Mouse (Mus musculus) embryonic facial prominence, embryonic 11.5 days (tissue): ENCODE data around the gene Nos1ap. TPM values are rescaled to one million over a fixed set of nuclear protein-coding genes. Genes with fewer than 3 reads are reported as not detected.

Experiments used
- ATAC-seq: fragments of 200-750 bp; cut with Nextera tagmentation; replicated peaks from 2 replicates; pipeline ENCODE4 v1.8.0; 2017; ENCODE audit warnings: low read depth; ENCODE audit not compliant: insufficient number of reproducible peaks, low FRiP score, low TSS enrichment
- DNase-seq: peaks from one replicate; pipeline ENCODE4 v3.0.0-alpha.2; 2015; ENCODE audit warnings: low spot score
- H3K27ac ChIP-seq: fragments of 300-500 bp; sonication (generic); replicated peaks from 2 replicates; pipeline ENCODE4 v1.5.1; 2014; ENCODE audit warnings: mild to moderate bottlenecking, low read depth, low read length, control low read depth
- H3K27me3 ChIP-seq: fragments of 300-500 bp; sonication (generic); 2 replicates; pipeline ENCODE4 v1.6.1; 2014; ENCODE audit warnings: mild to moderate bottlenecking, low read length, moderate library complexity, mixed read lengths; ENCODE audit not compliant: control insufficient read depth, insufficient read depth
- H3K36me3 ChIP-seq: fragments of 300-500 bp; sonication (generic); replicated peaks from 2 replicates; pipeline ENCODE4 v1.6.1; 2014; ENCODE audit warnings: low read depth, mild to moderate bottlenecking, low read length, moderate library complexity, mixed read lengths; ENCODE audit not compliant: control insufficient read depth, insufficient read depth
- H3K4me1 ChIP-seq: fragments of 300-500 bp; sonication (generic); 2 replicates; pipeline ENCODE4 v1.6.1; 2014; ENCODE audit warnings: low read length, mixed read lengths; ENCODE audit not compliant: control insufficient read depth, insufficient read depth
- H3K4me2 ChIP-seq: fragments of 300-500 bp; sonication (generic); 2 replicates; pipeline ENCODE4 v1.6.1; 2014; ENCODE audit warnings: low read depth, mild to moderate bottlenecking, control low read depth, low read length, moderate library complexity
- H3K4me3 ChIP-seq: fragments of 300-500 bp; sonication (generic); 2 replicates; pipeline ENCODE4 v1.5.1; 2014; ENCODE audit warnings: low read depth, low read length, control low read depth
- H3K9ac ChIP-seq: fragments of 300-500 bp; sonication (generic); replicated peaks from 2 replicates; pipeline ENCODE4 v1.6.1; 2014; ENCODE audit warnings: mild to moderate bottlenecking, control low read depth, low read length
- H3K9me3 ChIP-seq: fragments of 300-500 bp; sonication (generic); replicated peaks from 2 replicates; pipeline ENCODE4 v1.6.1; 2016; ENCODE audit warnings: mild to moderate bottlenecking, low read length, inconsistent platforms, mixed read lengths; ENCODE audit not compliant: control insufficient read depth
- WGBS: fragments of 180-500 bp; shearing (Covaris S2); extraction: QIAGEN DNeasy Blood & Tissue Kit; methylation state at CpG from one replicate; pipeline ENCODE4 v1.1.7; 2014; 5-methylcytosine and 5-hydroxymethylcytosine counted together
- polyA plus RNA-seq: library from polyadenylated mRNA; unstranded; fragments of >200 nt; fragmentation: Nextera tagmentation; extraction: Ambion mirVana; gene quantifications from 2 replicates; pipeline ENCODE4 v1.2.1, GENCODE M21; 2014

Gene Nos1ap
- polyA plus RNA-seq, 1 experiment from 2014 or later, result 5.1 TPM

DNA sequence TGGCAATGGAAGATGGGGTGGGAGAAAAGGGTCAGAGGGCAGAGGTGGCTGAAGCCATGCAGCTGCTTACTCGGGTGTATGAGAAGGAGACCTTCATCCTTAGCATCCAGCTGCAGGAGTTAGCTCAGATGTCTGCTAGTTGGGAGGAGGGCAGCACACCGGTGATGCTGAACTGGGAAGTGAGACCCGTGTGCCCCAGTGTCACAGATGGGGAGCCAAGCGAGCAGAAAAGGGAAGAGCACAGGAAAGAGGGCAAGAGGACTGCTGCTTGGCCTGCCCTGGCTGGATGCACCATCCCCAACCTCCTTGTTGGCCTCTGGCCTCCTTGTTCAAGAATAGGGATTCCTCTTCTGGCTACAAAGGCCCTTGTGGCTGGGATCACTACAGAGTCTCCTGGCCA lies 290.2 kb downstream of the Nos1ap start:
- Histone ChIP-seq H3K27ac (no peak overlapping the region), H3K9me3 (no peaks in the 10 kb centered on the region), H3K9ac (no peak overlapping the region), H3K4me2 (no peak overlapping the region), H3K4me3 (no peak overlapping the region), H3K36me3 (no peaks in the 10 kb centered on the region), H3K27me3 (no peaks in the 10 kb centered on the region), H3K4me1 (no peaks in the 10 kb centered on the region)
- 74% methylated on average over 4 of the region's 4 CpGs for WGBS
- DNase-seq (no peak), ATAC-seq (no peak)

DNA sequence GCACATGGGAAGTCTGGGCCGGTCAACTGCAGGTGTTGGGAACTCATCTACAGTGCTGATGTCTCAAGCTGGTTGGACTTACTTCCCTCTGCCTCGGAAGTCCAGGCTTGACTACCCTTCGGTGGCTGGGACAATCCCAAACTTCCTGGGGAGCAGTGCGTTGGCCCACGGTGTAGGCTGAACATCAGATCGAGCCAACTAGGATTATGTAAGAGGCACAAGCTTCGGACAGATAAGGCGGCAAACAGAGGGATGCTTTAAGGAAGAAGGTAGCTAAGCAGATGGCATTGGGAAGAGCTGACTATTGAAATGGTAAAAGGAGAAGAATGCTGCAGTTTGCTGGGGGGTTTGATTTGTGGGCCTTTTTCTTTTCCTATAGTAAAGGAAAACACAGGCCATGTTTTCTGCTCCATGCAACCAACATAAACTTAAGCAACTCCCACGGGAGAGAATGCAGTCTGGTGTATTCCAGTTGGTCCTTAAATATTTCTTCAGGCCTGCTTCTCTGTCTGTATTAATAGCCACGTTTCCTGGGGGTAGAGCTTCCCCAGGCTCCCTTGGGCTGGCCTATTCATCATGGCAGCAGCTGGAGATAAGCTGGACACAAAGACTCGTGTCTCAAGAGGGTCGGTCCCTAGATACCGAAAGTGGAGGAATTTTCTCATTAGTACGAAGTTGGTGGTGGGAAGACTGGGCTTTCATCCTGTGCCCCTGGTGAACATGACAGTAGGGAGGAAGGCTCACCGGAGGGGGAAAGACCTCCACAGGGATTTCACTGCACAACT lies 294.7 kb downstream of the Nos1ap start:
- DNase-seq (no peak), ATAC-seq (no peak)
- no peak overlapping the region for H3K9ac ChIP-seq
- no peaks in the 10 kb centered on the region for H3K36me3 ChIP-seq
- no peak overlapping the region for H3K4me2 ChIP-seq
- H3K4me1 ChIP-seq, result no peaks in the 10 kb centered on the region
- no peak overlapping the region for H3K4me3 ChIP-seq
- H3K9me3 ChIP-seq, result no peaks in the 10 kb centered on the region
- WGBS, result 79% methylated on average over 15 of the region's 15 CpGs
- H3K27ac ChIP-seq, result no peak overlapping the region
- no peaks in the 10 kb centered on the region for H3K27me3 ChIP-seq

DNA sequence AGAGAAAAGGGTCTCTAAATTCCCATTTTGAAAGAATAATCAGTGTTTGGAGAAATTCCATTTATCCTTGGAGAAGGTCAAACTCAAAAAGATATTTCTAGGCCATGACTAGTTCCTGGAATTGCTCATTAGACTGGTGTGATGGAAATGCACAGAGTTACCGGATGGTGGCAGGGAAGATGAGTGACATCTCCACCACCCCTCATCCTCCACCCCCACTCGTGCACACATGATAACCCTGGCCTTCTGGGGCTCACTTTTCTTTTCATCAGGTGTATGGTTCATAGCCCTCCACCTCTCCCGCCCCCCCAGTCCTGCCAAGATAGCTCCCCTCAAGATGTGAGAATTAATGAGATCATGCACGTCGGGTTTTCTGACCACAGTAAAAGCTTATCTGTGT lies 296.4 kb downstream of the Nos1ap start:
- no peak overlapping the region for H3K27ac ChIP-seq
- H3K4me2 ChIP-seq, result no peak overlapping the region
- H3K4me3 ChIP-seq, result no peak overlapping the region
- DNase-seq (no peak), ATAC-seq (no peak)
- no peaks in the 10 kb centered on the region for H3K36me3 ChIP-seq
- H3K4me1 ChIP-seq, result no peaks in the 10 kb centered on the region
- 81% methylated on average over 5 of the region's 5 CpGs for WGBS
- H3K9ac ChIP-seq, result no peak overlapping the region
- H3K27me3 ChIP-seq, result no peaks in the 10 kb centered on the region
- no peaks in the 10 kb centered on the region for H3K9me3 ChIP-seq

DNA sequence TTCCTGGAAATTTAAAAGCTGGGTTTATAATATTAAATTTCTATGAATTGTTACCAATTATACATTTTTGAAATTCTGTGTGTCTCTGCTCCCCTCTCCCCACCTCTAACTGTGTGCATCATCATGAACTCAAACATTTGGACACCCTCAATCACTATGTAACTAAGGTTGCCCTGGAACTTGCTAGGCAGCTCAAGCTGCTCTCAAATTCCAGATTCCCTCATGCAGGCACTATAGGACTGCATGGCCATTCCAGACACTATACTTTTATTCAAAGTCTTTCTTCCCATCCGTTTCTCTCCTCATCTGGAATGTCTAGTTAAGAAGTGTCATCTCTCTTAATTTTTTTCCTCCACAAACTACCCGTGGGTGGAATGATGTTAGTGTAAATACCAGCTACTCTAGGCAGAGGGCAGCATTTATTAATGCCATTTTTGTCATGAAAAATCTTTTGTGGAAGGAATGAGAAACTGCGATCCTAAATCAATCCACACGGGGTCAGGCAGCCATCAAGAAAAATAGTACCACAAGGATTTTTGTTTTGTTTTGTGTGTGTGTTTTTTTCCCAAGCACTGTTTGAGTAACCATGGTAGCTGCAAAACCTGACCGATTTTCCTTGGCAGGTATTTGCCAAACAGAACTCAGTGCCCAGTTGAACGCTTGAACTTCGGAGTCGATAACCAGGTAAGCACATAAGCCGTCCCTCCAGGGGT lies 297.3 kb downstream of the Nos1ap start:
- Histone ChIP-seq H3K4me1 (no peaks in the 10 kb centered on the region), H3K27ac (no peak overlapping the region), H3K9ac (no peak overlapping the region), H3K4me3 (no peak overlapping the region), H3K27me3 (no peaks in the 10 kb centered on the region), H3K9me3 (no peaks in the 10 kb centered on the region), H3K4me2 (no peak overlapping the region), H3K36me3 (no peaks in the 10 kb centered on the region)
- peak; percentile 84 for DNase-seq
- WGBS, result 43% methylated on average over 9 of the region's 9 CpGs
- no peak for ATAC-seq

DNA sequence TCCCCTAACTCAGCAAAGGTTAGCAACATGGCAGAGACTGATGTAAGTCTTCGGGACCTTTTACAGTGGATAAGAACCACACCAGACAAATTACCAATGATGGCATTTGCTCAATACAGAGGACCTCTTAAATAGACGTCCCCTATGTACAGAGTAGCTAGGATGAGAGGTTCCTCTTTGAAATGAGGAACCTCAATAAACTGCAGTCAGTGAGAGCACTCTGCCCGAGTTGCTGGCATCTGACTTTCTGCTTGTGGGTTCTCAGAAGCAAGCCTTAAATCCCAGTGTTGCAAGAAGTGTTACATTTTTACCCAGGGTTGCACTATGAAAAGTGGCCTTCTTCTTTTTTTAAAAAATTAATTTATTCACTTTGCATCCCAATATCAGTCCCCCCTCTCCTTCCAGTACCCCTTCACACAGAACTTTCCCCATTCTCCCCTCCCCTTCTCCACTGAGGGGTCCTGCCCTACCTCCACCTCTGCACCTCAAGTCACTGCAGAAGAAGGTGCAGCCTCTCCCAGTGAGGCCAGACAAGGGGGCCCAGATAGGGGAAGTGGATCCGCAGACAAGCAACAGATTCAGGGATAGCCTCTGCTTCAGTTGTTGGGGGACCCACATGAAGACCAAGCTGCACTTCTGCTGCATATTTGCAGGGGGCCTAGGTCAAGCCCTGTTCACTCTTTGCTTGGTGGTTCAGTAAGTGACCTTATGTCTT lies 307.1 kb downstream of the Nos1ap start:
- H3K4me3 ChIP-seq, result no peak overlapping the region
- no peak overlapping the region for H3K4me2 ChIP-seq
- ATAC-seq, result no peak
- H3K4me1 ChIP-seq, result no peaks in the 10 kb centered on the region
- H3K9ac ChIP-seq, result no peak overlapping the region
- WGBS, result 76% methylated on average over 4 of the region's 4 CpGs
- no peaks in the 10 kb centered on the region for H3K36me3 ChIP-seq
- no peak overlapping the region for H3K27ac ChIP-seq
- no peak for DNase-seq
- H3K9me3 ChIP-seq, result no peaks in the 10 kb centered on the region
- H3K27me3 ChIP-seq, result no peaks in the 10 kb centered on the region

DNA sequence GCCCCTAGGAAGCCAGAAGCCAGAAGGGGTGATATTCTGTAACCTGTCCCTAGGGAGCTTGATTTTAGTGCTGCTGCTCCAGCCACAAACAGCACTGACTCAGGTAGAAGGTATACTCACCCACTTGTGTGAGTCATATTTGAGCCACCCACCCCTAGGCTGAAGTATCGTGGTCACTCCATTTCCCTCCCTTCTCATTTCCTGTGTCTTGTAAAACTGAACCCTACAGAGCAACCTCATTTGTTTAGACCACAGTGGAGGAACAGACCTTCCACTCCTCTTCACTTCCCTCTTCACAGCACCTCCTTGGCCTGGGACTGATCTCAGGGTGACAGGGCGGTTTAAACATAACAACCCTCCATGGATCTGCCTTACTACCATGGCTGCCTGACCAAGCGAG lies 312.6 kb downstream of the Nos1ap start, which contains the start of gene Sh2d1b1:
Gene Sh2d1b1 (plus strand): TSS at position 305 of the 400 bp plus-strand sequence.
- ATAC-seq (no peak), DNase-seq (no peak)
- Histone ChIP-seq H3K27me3 (no peaks in the 10 kb centered on the region), H3K9ac (no peak within 1 kb of the TSS), H3K4me1 (no peaks in the 10 kb centered on the region), H3K36me3 (no peaks in the 10 kb centered on the region), H3K9me3 (no peaks in the 10 kb centered on the region), H3K27ac (no peak within 1 kb of the TSS), H3K4me2 (no peak within 1 kb of the TSS), H3K4me3 (no peak within 1 kb of the TSS)
- WGBS, result 86% methylated on average over 2 of the region's 3 CpGs

DNA sequence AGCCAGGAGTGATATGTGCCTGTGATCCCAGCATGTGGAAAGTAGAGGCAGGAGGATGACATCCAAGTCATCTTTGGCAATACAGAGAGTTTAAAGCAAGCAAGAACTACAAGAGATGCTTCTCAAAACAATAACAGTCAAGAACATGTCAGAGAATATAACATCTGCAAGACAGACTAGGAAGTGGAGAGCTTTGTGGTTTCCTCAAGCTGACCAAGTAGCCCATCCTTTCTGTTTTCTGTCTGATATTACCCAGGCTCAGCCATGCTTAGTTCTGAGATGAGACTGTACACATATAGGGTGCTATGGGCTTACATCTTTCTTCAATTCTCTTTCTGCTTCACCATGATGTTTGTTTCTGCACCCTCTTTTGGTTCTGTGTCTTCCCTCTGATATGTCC lies 316.4 kb downstream of the Nos1ap start:
- Histone ChIP-seq H3K4me3 (no peak overlapping the region), H3K27ac (no peak overlapping the region), H3K9me3 (no peaks in the 10 kb centered on the region), H3K4me2 (no peak overlapping the region), H3K27me3 (no peaks in the 10 kb centered on the region), H3K36me3 (no peaks in the 10 kb centered on the region), H3K4me1 (no peaks in the 10 kb centered on the region), H3K9ac (no peak overlapping the region)
- no peak for DNase-seq
- no peak for ATAC-seq

DNA sequence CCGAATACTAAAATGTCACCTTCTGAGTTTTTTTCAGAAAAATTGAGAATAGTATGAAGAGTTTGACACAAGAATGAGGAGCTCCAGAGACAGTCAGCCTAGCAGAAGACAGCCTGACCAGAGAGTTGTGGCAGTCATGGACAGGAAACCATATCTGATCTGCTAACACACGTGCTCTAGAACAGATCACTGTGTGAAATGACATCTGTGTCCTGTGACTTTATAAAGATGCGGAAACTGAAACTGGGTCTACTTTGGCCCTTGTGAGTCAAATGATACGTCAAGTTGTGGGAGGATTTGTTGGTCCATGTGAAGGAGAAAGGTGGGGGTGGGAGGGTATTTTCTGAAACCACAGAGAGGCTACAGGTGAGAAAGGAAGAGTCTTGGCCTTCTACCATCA lies 319.0 kb downstream of the Nos1ap start:
- 85% methylated on average over 4 of the region's 4 CpGs for WGBS
- no peak for ATAC-seq
- H3K4me2 ChIP-seq, result no peak overlapping the region

More for the DNA sequence above, 319.0 kb downstream of the Nos1ap start:
- Histone ChIP-seq H3K27me3 (no peaks in the 10 kb centered on the region), H3K27ac (no peak overlapping the region), H3K4me1 (no peaks in the 10 kb centered on the region), H3K36me3 (no peaks in the 10 kb centered on the region), H3K9ac (no peak overlapping the region), H3K9me3 (no peaks in the 10 kb centered on the region; the same call in 1 of the 2 replicates), H3K4me3 (no peak overlapping the region)
- DNase-seq, result no peak
